Mouse (Mus musculus): ENCODE results near the gene Rfc1. TPM values are rescaled to one million over a fixed set of nuclear protein-coding genes. Genes with fewer than 3 reads are reported as not detected.

Gene Rfc1
- total RNA-seq (2021): 10 to 100 TPM; 15.7 to 17.4 TPM
- long read RNA-seq, experiment 1, full-length matches to known transcripts: 10 of 13 reads
- long read RNA-seq, experiment 1, partial matches to known transcripts: 1 of 13 reads
- long read RNA-seq, experiment 1, other reads (novel, unspliced or antisense): 2 of 13 reads
- long read RNA-seq, experiment 2, full-length matches to known transcripts: 13 of 25 reads
- long read RNA-seq, experiment 2, partial matches to known transcripts: 4 of 25 reads
- long read RNA-seq, experiment 2, other reads (novel, unspliced or antisense): 8 of 25 reads

GRCm38 (mm10) chr5:65335298-65336074 lies at the start of gene Rfc1:
Rfc1 (minus strand) TSS chr5:65335670.
- intact Hi-C loops (cut with DNase I; ENCODE audit: low total_unique reads): no loop called here
- DNase-seq: peak; percentile 81

- DNase-seq: no peak
- intact Hi-C loops (cut with DNase I; ENCODE audit: low total_unique reads): no loop called here
Observed at GRCm38 (mm10) chr5:65374746-65375145, 39.3 kb upstream of the Rfc1 start.

GRCm38 (mm10) chr5:65371551-65371950 lies 36.1 kb upstream of the Rfc1 start:
- intact Hi-C loops (cut with DNase I; ENCODE audit: low total_unique reads): no loop called here
- DNase-seq: no peak

- intact Hi-C loops (cut with DNase I; ENCODE audit: low total_unique reads): no loop called here
- DNase-seq: no peak
Observed at GRCm38 (mm10) chr5:65367837-65368236, 32.4 kb upstream of the Rfc1 start.

GRCm38 (mm10) chr5:65357771-65358170 lies 22.3 kb upstream of the Rfc1 start:
- DNase-seq: no peak
- intact Hi-C loops (cut with DNase I; ENCODE audit: low total_unique reads): no loop called here

GRCm38 (mm10) chr5:65356851-65357250 lies 21.4 kb upstream of the Rfc1 start:
- intact Hi-C loops (cut with DNase I; ENCODE audit: low total_unique reads): no loop called here
- DNase-seq: no peak

GRCm38 (mm10) chr5:65354985-65355384 lies 19.5 kb upstream of the Rfc1 start:
- intact Hi-C loops (cut with DNase I; ENCODE audit: low total_unique reads): no loop called here
- no peak for DNase-seq

GRCm38 (mm10) chr5:65354097-65354496 lies 18.6 kb upstream of the Rfc1 start:
- intact Hi-C loops (cut with DNase I; ENCODE audit: low total_unique reads): no loop called here
- DNase-seq: no peak

GRCm38 (mm10) chr5:65350508-65350907 lies 15.0 kb upstream of the Rfc1 start:
- no peak for DNase-seq
- intact Hi-C loops (cut with DNase I; ENCODE audit: low total_unique reads): no loop called here

GRCm38 (mm10) chr5:65348168-65348567 lies 12.7 kb upstream of the Rfc1 start, which contains the start of gene Klb:
Klb (plus strand) TSS chr5:65348314.
- intact Hi-C loops (cut with DNase I; ENCODE audit: low total_unique reads): no loop called here
- DNase-seq: no peak

GRCm38 (mm10) chr5:65340167-65340566 lies 4.7 kb upstream of the Rfc1 start:
- intact Hi-C loops (cut with DNase I; ENCODE audit: low total_unique reads): no loop called here

GRCm38 (mm10) chr5:65338394-65338793 lies 2.9 kb upstream of the Rfc1 start:
- no peak for DNase-seq
- intact Hi-C loops (cut with DNase I; ENCODE audit: low total_unique reads): no loop called here

More at GRCm38 (mm10) chr5:65340167-65340566, 4.7 kb upstream of the Rfc1 start:
- DNase-seq: no peak

- intact Hi-C loops (cut with DNase I; ENCODE audit: low total_unique reads): no loop called here
- no peak for DNase-seq
Observed at GRCm38 (mm10) chr5:65336075-65336355, 545 bp upstream of the Rfc1 start.

GRCm38 (mm10) chr5:65334788-65335187 lies 682 bp downstream of the Rfc1 start:
- intact Hi-C loops (cut with DNase I; ENCODE audit: low total_unique reads): no loop called here
- no peak for DNase-seq

- intact Hi-C loops (cut with DNase I; ENCODE audit: low total_unique reads): no loop called here
- no peak for DNase-seq
Observed at GRCm38 (mm10) chr5:65329971-65330370, 5.5 kb downstream of the Rfc1 start.

- no peak for DNase-seq
- intact Hi-C loops (cut with DNase I; ENCODE audit: low total_unique reads): no loop called here
Observed at GRCm38 (mm10) chr5:65326212-65326611, 9.3 kb downstream of the Rfc1 start.

- intact Hi-C loops (cut with DNase I; ENCODE audit: low total_unique reads): no loop called here
Observed at GRCm38 (mm10) chr5:65324758-65325355, 10.6 kb downstream of the Rfc1 start.

GRCm38 (mm10) chr5:65324271-65324670 lies 11.2 kb downstream of the Rfc1 start:
- intact Hi-C loops (cut with DNase I; ENCODE audit: low total_unique reads): no loop called here
- DNase-seq: no peak

More at GRCm38 (mm10) chr5:65324758-65325355, 10.6 kb downstream of the Rfc1 start:
- no peak for DNase-seq

- DNase-seq: no peak
Observed at GRCm38 (mm10) chr5:65322165-65322564, 13.3 kb downstream of the Rfc1 start.

GRCm38 (mm10) chr5:65319176-65319575 lies 16.3 kb downstream of the Rfc1 start:
- intact Hi-C loops (cut with DNase I; ENCODE audit: low total_unique reads): no loop called here
- DNase-seq: no peak

More at GRCm38 (mm10) chr5:65322165-65322564, 13.3 kb downstream of the Rfc1 start:
- intact Hi-C loops (cut with DNase I; ENCODE audit: low total_unique reads): no loop called here

- intact Hi-C loops (cut with DNase I; ENCODE audit: low total_unique reads): no loop called here
- no peak for DNase-seq
Observed at GRCm38 (mm10) chr5:65308866-65309265, 26.6 kb downstream of the Rfc1 start.
